Mouse (Mus musculus) limb, embryonic 10.5 days (tissue): ENCODE results near the gene Stat5b. TPM values are rescaled to one million over a fixed set of nuclear protein-coding genes. Genes with fewer than 3 reads are reported as not detected.

Experiments
- DNase-seq: peaks from one replicate; pipeline ENCODE4 v3.0.0-alpha.2; 2017; ENCODE audit warnings: low spot score
- H3K27ac ChIP-seq: fragments of 300-500 bp; sonication (generic); 2 replicates; pipeline ENCODE4 v1.5.1; 2016; ENCODE audit warnings: mild to moderate bottlenecking
- H3K27me3 ChIP-seq: fragments of 300-500 bp; sonication (generic); 2 replicates; pipeline ENCODE4 v1.6.1; 2016; ENCODE audit warnings: low read depth, mild to moderate bottlenecking; ENCODE audit not compliant: poor library complexity, severe bottlenecking
- H3K36me3 ChIP-seq: fragments of 300-500 bp; sonication (generic); 2 replicates; pipeline ENCODE4 v1.6.1; 2016; ENCODE audit warnings: mild to moderate bottlenecking, moderate library complexity
- H3K4me1 ChIP-seq: fragments of 300-500 bp; sonication (generic); 2 replicates; pipeline ENCODE4 v1.6.1; 2016
- H3K4me3 ChIP-seq: fragments of 300-500 bp; sonication (generic); 2 replicates; pipeline ENCODE4 v1.5.1; 2016; ENCODE audit warnings: mild to moderate bottlenecking, moderate library complexity
- H3K9me3 ChIP-seq: fragments of 300-500 bp; sonication (generic); replicated peaks from 2 replicates; pipeline ENCODE4 v1.6.1; 2016; ENCODE audit warnings: mild to moderate bottlenecking
- WGBS: fragments of 180-500 bp; shearing (Covaris S2); methylation state at CpG from one replicate; pipeline ENCODE4 v1.1.7; 2016; 5-methylcytosine and 5-hydroxymethylcytosine counted together
- polyA plus RNA-seq: library from polyadenylated mRNA; unstranded; fragments of >200 nt; fragmentation: Nextera tagmentation; extraction: Ambion mirVana; gene quantifications from 2 replicates; pipeline ENCODE4 v1.2.1, GENCODE M21; 2016

Stat5b gene
- polyA plus RNA-seq, 1 experiment from 2014 or later: 15.6 TPM

GRCm38 (mm10) chr11:100847572-100847971 is 3.0 kb downstream of the Stat5b start:
- Histone ChIP-seq H3K27me3 (peaks cover 21% of the 10 kb centered on the region), H3K9me3 (no peaks in the 10 kb centered on the region), H3K36me3 (no peaks in the 10 kb centered on the region), H3K4me3 (no peak overlapping the region), H3K4me1 (peaks cover 28% of the 10 kb centered on the region), H3K27ac (no peak overlapping the region)
- no peak for DNase-seq
- WGBS: 94% methylated on average over 4 of the region's 4 CpGs

GRCm38 (mm10) chr11:100845793-100846192 is 4.7 kb downstream of the Stat5b start:
- no peak overlapping the region for H3K27ac ChIP-seq
- no peaks in the 10 kb centered on the region; the same call in 1 of the 2 replicates for H3K36me3 ChIP-seq
- H3K27me3 ChIP-seq: peaks cover 8% of the 10 kb centered on the region; the same call in 1 of the 2 replicates
- DNase-seq: no peak
- WGBS: 89% methylated on average over 6 of the region's 6 CpGs
- H3K4me3 ChIP-seq: no peak overlapping the region
- H3K4me1 ChIP-seq: peaks cover 20% of the 10 kb centered on the region
- no peaks in the 10 kb centered on the region for H3K9me3 ChIP-seq

- DNase-seq: no peak
- 88% methylated on average over 4 of the region's 4 CpGs for WGBS
- Histone ChIP-seq H3K27ac (no peak overlapping the region), H3K4me1 (peaks cover 7% of the 10 kb centered on the region), H3K36me3 (no peaks in the 10 kb centered on the region; the same call in 1 of the 2 replicates), H3K4me3 (no peak overlapping the region), H3K9me3 (no peaks in the 10 kb centered on the region), H3K27me3 (peaks cover 4% of the 10 kb centered on the region; the same call in 1 of the 2 replicates)
These were observed 6.4 kb downstream of the Stat5b start for GRCm38 (mm10) chr11:100844121-100844520.

- 0 out of 2 replicates have a peak, but pooled peaks cover 3% of the 10 kb centered on the region for H3K4me1 ChIP-seq
- H3K27ac ChIP-seq: no peak overlapping the region
- H3K27me3 ChIP-seq: no peaks in the 10 kb centered on the region
- DNase-seq: no peak
- no peaks in the 10 kb centered on the region; the same call in 1 of the 2 replicates for H3K36me3 ChIP-seq
- 91% methylated on average over 8 of the region's 8 CpGs for WGBS
- H3K9me3 ChIP-seq: no peaks in the 10 kb centered on the region
- H3K4me3 ChIP-seq: no peak overlapping the region
These were observed 7.4 kb downstream of the Stat5b start for GRCm38 (mm10) chr11:100843070-100843669.

- Histone ChIP-seq H3K4me1 (0 out of 2 replicates have a peak, but pooled peaks cover 3% of the 10 kb centered on the region), H3K27me3 (no peaks in the 10 kb centered on the region), H3K9me3 (no peaks in the 10 kb centered on the region), H3K36me3 (peaks cover 3% of the 10 kb centered on the region), H3K27ac (no peak overlapping the region), H3K4me3 (no peak overlapping the region)
- no peak for DNase-seq
- 87% methylated on average over 7 of the region's 7 CpGs for WGBS
These were observed 8.5 kb downstream of the Stat5b start for GRCm38 (mm10) chr11:100842025-100842424.

- 0 out of 2 replicates have a peak, but pooled peaks cover 3% of the 10 kb centered on the region for H3K4me1 ChIP-seq
- DNase-seq: no peak
- no peak overlapping the region for H3K27ac ChIP-seq
- WGBS: 82% methylated on average over 12 of the region's 12 CpGs
- no peaks in the 10 kb centered on the region for H3K27me3 ChIP-seq
- peaks cover 3% of the 10 kb centered on the region for H3K36me3 ChIP-seq
- no peak overlapping the region for H3K4me3 ChIP-seq
- no peaks in the 10 kb centered on the region for H3K9me3 ChIP-seq
These were observed 9.7 kb downstream of the Stat5b start for GRCm38 (mm10) chr11:100840866-100841265.

- no peak for DNase-seq
- peaks cover 3% of the 10 kb centered on the region for H3K36me3 ChIP-seq
- no peak overlapping the region for H3K27ac ChIP-seq
- 78% methylated on average over 8 of the region's 8 CpGs for WGBS
- no peaks in the 10 kb centered on the region for H3K27me3 ChIP-seq
- no peaks in the 10 kb centered on the region for H3K9me3 ChIP-seq
- no peak overlapping the region for H3K4me3 ChIP-seq
- H3K4me1 ChIP-seq: 0 out of 2 replicates have a peak, but pooled peaks cover 3% of the 10 kb centered on the region
These were observed 11.0 kb downstream of the Stat5b start for GRCm38 (mm10) chr11:100839523-100839922.

GRCm38 (mm10) chr11:100838894-100839293 is 11.6 kb downstream of the Stat5b start:
- Histone ChIP-seq H3K9me3 (no peaks in the 10 kb centered on the region), H3K4me3 (no peak overlapping the region), H3K27ac (no peak overlapping the region), H3K27me3 (no peaks in the 10 kb centered on the region), H3K36me3 (peaks cover 3% of the 10 kb centered on the region), H3K4me1 (0 out of 2 replicates have a peak, but pooled peaks cover 3% of the 10 kb centered on the region)
- WGBS: 93% methylated on average over 9 of the region's 9 CpGs
- no peak for DNase-seq

GRCm38 (mm10) chr11:100836923-100837702 is 13.4 kb downstream of the Stat5b start:
- 81% methylated on average over 9 of the region's 9 CpGs for WGBS
- H3K27me3 ChIP-seq: no peaks in the 10 kb centered on the region
- DNase-seq: no peak
- no peak overlapping the region for H3K4me3 ChIP-seq
- peaks cover 15% of the 10 kb centered on the region; the same call in 1 of the 2 replicates for H3K4me1 ChIP-seq
- no peak overlapping the region for H3K27ac ChIP-seq
- no peaks in the 10 kb centered on the region for H3K9me3 ChIP-seq
- peaks cover 3% of the 10 kb centered on the region; the same call in 1 of the 2 replicates for H3K36me3 ChIP-seq

- Histone ChIP-seq H3K36me3 (peaks cover 3% of the 10 kb centered on the region; the same call in 1 of the 2 replicates), H3K4me3 (no peak overlapping the region), H3K27ac (no peak overlapping the region), H3K4me1 (peaks cover 16% of the 10 kb centered on the region; the same call in 1 of the 2 replicates), H3K9me3 (no peaks in the 10 kb centered on the region), H3K27me3 (no peaks in the 10 kb centered on the region)
- no peak for DNase-seq
- WGBS: 72% methylated on average over 7 of the region's 7 CpGs
These were observed 17.1 kb downstream of the Stat5b start for GRCm38 (mm10) chr11:100833466-100833865.

GRCm38 (mm10) chr11:100831396-100831795 is 19.1 kb downstream of the Stat5b start:
- 84% methylated on average over 10 of the region's 10 CpGs for WGBS
- H3K27me3 ChIP-seq: no peaks in the 10 kb centered on the region

GRCm38 (mm10) chr11:100829691-100830090 is 20.8 kb downstream of the Stat5b start:
- Histone ChIP-seq H3K36me3 (no peaks in the 10 kb centered on the region), H3K4me3 (no peak overlapping the region), H3K27me3 (no peaks in the 10 kb centered on the region), H3K9me3 (no peaks in the 10 kb centered on the region), H3K27ac (no peak overlapping the region), H3K4me1 (peaks cover 32% of the 10 kb centered on the region)
- DNase-seq: no peak
- WGBS: 83% methylated on average over 12 of the region's 12 CpGs

More at GRCm38 (mm10) chr11:100831396-100831795, 19.1 kb downstream of the Stat5b start:
- H3K4me3 ChIP-seq: no peak overlapping the region
- H3K4me1 ChIP-seq: peaks cover 25% of the 10 kb centered on the region
- DNase-seq: no peak
- no peak overlapping the region for H3K27ac ChIP-seq
- no peaks in the 10 kb centered on the region for H3K9me3 ChIP-seq
- no peaks in the 10 kb centered on the region for H3K36me3 ChIP-seq

GRCm38 (mm10) chr11:100828676-100829151 is 21.8 kb downstream of the Stat5b start:
- no peaks in the 10 kb centered on the region for H3K9me3 ChIP-seq
- WGBS: 72% methylated on average over 10 of the region's 10 CpGs
- H3K36me3 ChIP-seq: no peaks in the 10 kb centered on the region
- H3K4me3 ChIP-seq: no peak overlapping the region
- DNase-seq: no peak
- no peaks in the 10 kb centered on the region for H3K27me3 ChIP-seq
- no peak overlapping the region for H3K27ac ChIP-seq
- H3K4me1 ChIP-seq: peaks cover 32% of the 10 kb centered on the region
